Mouse (Mus musculus): Measurements from ENCODE around the gene Washc4.
"Not testable (repeated sequence)": the region's sequence is repeated elsewhere in the genome, so short reads cannot be mapped to it uniquely, and the experiment has no call there.

Washc4 gene

GRCm38 (mm10) chr10:83543439-83544102 lies at the start of gene Washc4:
Gene Washc4 (plus strand): TSS chr10:83543752.
- peak; percentile 88 for DNase-seq (ENCODE audit: extremely low spot score)

DNA sequence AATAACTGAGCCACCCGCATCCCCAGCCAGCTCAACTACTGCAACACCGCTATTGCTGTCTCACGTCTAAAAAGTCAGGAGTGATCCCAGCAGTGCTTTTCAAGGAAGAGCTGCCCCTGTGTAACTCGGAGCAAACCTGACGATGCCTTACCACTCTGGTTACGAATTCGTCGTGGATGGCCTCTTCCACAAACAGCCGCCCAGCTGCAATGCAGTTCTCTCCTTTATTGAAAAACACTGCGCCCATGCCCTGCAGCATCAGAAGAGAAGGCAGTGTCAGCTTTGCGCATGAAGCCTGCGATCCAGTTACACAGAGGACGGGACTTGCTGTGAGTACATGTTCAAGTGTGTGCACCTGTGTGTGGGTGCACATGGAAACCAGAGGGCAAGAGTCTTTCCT lies 46.2 kb upstream of the Washc4 start:
- DNase-seq (ENCODE audit: extremely low spot score), result no peak

- DNase-seq (ENCODE audit: extremely low spot score), result no peak
Measured at GRCm38 (mm10) chr10:83508962-83509660, 34.4 kb upstream of the Washc4 start.

GRCm38 (mm10) chr10:83511304-83511703 lies 32.2 kb upstream of the Washc4 start:
- DNase-seq (ENCODE audit: extremely low spot score), result no peak

DNA sequence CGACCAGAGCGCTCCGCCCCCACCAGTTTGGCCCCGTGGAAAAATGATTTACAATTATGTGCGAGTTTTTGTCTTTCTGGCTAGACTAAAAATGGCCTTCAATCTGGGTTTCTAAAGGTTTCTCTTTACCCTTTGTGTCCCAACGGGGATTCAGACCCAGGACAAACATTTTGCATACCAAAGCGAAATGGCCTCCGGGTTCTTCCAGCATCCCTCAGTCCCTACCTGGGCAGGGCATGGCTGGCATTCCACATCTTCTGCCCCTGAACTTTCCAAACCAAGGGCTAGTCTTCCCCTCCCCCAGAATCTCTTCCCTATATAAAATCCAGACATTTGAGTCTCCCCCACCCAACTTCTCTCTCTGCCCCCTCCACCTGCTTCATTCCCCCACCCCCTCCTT lies 29.8 kb upstream of the Washc4 start:
- DNase-seq (ENCODE audit: extremely low spot score), result no peak

DNA sequence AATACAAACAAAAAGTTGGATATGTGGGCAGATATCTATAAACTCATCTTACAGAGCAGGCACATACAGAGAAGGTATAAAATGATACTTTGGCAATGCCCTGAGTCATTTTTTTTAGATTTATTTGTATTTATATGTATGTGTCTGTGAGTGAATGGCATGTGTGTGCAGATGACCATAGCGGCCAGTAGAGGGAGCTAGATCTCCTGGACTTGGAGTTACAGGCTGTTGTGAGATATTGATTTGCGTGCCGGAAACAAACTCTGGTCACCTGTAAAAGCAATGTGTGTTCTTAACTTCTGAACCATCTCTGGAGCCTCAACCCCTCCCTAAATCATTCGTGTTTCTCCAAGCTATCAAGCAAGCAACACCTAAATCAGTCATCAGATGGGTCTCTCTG lies 22.6 kb upstream of the Washc4 start:
- no peak for DNase-seq (ENCODE audit: extremely low spot score)

DNA sequence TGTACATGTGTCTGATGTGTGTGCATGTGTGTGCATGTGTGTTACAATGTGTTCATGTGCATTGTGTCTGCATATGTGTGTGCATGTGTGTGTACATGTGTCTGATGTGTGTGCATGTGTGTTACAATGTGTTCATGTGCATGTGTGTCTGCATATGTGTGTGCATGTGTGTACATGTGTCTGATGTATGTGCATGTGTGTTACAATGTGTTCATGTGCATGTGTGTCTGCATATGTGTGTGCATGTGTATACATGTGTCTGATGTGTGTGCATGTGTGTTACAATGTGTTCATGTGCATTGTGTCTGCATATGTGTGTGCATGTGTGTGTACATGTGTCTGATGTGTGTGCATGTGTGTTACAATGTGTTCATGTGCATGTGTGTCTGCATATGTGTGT lies 19.3 kb upstream of the Washc4 start:
- not testable (repeated sequence) for DNase-seq (ENCODE audit: extremely low spot score)

DNA sequence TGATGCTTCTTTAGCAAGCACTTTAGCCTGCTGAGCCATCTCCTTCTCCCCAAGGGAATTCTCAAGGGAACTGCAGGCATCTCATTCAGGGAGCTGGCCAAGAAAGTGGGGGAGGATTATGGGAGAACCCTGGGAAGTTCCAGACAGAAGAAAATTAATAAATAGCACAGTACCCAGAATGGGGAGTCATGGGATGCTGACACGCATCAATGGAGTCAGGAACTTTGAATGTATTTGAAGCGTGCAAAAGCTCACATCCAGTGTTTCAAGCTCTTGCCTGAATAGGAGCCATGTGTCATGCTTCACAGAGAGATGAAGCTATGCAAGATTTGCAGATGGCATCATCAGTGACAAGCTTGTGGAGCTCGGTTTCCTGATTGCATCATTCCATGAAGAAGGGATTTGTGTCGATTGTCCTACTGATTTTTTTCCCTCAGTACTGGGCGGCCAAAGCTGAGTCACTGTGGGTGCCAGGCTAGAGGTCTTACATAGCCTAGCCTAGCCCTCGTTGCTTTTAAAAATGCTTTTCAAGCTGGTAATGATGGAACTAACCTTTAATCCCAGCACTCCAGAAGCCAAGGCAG lies 13.1 kb upstream of the Washc4 start:
- no peak for DNase-seq (ENCODE audit: extremely low spot score)

DNA sequence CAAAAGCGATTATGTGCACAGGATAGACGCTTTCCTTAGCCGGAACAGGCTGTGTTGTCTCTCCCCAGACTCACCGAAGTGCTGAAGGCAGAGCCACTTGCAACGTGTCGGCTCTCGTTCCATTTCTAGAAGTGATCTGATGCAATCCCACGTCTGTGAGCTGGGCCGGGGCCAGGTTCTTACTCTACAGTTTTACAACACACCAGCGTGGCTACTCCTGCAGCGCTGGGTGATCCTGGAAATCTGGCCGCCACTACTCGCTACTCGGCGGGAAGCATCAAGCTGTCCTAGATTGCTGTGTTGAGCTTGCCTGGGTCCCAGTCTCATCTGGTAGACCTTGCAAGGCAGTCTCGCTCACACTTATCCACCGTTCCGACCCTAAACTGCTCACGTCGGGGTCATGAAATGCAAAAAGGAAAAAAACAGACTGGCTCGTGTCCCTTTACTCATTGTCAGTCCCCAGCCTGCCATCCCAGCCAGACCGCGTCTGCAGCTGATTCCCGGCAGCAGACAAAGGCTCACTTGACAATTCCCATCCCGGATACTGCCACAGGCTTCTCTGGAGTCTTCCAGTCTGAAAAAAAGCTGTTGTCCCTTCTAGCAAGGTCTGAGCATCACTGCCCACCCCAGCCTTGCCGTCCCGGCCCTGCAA lies 10.2 kb upstream of the Washc4 start:
- no peak for DNase-seq (ENCODE audit: extremely low spot score)

DNA sequence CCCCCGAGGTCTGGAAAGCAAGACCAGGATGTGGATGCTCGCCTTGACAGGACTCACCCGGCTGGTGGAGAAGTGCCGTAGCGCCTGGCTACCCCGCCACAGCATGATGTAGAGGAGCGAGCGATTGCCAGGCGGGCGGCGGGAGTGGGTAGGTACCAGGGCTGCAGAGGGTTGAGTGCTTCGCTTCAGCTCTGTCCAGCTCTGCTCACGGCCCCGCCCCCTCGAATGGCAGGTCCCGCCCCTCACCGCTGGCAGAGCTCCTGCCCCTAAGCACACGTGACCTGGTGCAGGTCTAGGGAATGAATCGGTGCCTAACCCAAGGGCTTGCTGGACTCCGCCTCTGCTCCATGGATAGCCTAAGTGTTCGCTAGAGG lies 9.7 kb upstream of the Washc4 start, which contains the start of gene Aldh1l2:
Gene Aldh1l2 (minus strand): TSS at position 231 of the 374 bp plus-strand sequence.
- peak; percentile 84 for DNase-seq (ENCODE audit: extremely low spot score)

DNA sequence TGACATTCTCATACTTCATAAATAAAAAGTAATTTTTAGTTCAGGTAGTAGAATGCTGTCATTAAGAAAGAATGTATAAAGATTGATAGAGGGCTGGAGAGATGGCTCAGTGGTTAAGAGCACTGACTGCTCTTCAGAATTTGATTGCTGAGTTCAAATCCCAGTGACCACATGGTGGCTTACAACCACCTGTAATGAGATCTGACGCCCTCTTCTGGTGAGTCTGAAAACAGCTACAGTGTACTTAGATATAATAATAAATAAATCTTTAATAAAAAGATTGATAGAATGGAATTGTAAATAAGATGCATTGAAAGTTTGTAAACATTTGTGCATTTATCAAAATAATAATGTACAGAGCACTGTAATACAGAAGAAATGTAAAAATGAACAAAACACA lies 7.1 kb upstream of the Washc4 start:
- DNase-seq (ENCODE audit: extremely low spot score), result no peak

GRCm38 (mm10) chr10:83539311-83539980 lies 4.1 kb upstream of the Washc4 start:
- no peak for DNase-seq (ENCODE audit: extremely low spot score)

DNA sequence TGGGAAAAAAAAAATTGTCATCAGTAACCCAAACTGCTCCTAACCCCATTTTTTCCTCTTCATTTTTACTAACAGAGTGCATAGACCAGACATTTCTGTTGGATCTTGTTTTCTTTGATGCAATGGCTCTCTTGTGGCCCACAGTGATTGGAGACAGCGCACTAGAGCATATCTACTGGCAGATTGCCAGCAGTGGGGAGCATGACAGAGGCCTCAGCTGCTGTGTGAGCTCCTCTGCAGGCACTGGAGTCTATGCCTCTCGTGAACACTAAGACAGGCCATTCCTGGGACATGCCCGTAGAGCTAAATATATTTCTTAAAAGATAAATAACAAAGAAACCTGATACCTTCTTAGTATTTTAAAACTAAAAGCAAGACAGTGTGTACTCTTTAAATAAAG lies 3.5 kb upstream of the Washc4 start:
- DNase-seq (ENCODE audit: extremely low spot score), result no peak

DNA sequence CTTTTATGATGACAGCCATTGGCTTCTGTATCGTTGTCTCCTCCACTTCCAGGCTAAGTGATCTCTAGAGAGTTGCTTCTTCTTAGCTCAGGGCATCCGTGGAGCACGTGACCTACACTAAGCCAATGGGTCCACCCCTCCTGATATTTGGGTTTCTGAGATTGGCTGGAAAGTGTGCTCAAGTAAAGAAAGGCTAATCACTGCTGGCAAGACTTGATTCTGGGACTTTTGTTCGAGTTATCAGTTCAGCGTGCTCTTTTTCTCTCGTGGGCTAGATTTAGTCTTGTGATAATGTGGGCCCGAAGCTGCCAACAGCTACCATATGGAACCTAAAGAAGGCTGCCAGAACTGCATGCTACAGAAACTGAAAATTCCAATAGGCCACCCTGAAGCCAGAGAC lies 1.3 kb upstream of the Washc4 start:
- DNase-seq (ENCODE audit: extremely low spot score), result no peak

DNA sequence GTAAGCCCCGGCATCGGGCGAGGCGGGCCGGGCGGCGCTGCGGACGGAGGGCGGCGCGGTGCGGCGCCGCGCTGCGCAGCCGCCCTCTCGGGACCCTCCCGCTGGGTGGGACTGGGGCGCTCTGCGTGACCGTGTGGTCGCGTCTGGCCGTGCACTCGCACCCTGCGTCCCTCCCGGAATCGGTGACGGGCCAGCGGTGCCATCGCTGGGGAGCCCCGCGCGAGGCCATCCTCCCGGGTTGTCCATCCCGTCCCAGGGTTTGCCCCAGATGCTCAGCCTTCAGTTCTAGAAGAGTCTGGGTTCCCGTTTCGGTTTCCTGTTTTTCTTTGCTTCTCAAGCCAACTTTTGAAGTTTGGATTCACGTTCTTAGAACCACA lies 539 bp downstream of the Washc4 start:
- no peak for DNase-seq (ENCODE audit: extremely low spot score)

- no peak for DNase-seq (ENCODE audit: extremely low spot score)
Measured at GRCm38 (mm10) chr10:83545341-83545740, 1.8 kb downstream of the Washc4 start.

DNA sequence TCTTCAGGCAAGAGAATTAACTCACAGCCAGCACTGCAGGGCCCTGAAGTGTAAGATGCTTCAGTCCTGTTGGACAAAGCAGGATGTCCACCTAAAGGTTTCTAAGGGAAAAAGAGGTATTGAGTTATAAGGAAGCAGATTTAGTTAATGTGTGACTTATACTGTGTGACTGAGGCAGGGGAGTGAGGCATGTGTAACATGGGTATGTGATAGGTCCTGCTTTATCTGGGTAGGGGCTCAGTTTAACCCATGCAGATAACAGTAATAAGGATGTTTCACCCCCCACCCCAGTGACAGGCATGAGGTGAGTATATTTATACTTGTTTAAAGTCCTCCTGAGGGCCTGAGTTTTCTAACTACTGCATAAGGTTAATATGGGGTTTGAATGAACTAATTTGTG lies 19.5 kb downstream of the Washc4 start:
- DNase-seq (ENCODE audit: extremely low spot score), result no peak

GRCm38 (mm10) chr10:83565449-83566441 lies 22.2 kb downstream of the Washc4 start:
- no peak for DNase-seq (ENCODE audit: extremely low spot score)

GRCm38 (mm10) chr10:83590801-83591200 lies 47.2 kb downstream of the Washc4 start:
- DNase-seq (ENCODE audit: extremely low spot score), result no peak

GRCm38 (mm10) chr10:83592616-83593015 lies 49.1 kb downstream of the Washc4 start:
- no peak for DNase-seq (ENCODE audit: extremely low spot score)

GRCm38 (mm10) chr10:83594526-83594925 lies 51.0 kb downstream of the Washc4 start:
- DNase-seq (ENCODE audit: extremely low spot score), result no peak
